Mouse (Mus musculus) T-cell, adult 2 months (primary cell): ENCODE data around the gene 2610528J11Rik.
"Not testable (repeated sequence)": the region's sequence is repeated elsewhere in the genome, so short reads cannot be mapped to it uniquely, and the experiment has no call there.

Experiments
- DNase-seq: peaks from one replicate; pipeline ENCODE4 v3.0.0; 2022; ENCODE audit warnings: low spot score

The 2610528J11Rik gene

DNA sequence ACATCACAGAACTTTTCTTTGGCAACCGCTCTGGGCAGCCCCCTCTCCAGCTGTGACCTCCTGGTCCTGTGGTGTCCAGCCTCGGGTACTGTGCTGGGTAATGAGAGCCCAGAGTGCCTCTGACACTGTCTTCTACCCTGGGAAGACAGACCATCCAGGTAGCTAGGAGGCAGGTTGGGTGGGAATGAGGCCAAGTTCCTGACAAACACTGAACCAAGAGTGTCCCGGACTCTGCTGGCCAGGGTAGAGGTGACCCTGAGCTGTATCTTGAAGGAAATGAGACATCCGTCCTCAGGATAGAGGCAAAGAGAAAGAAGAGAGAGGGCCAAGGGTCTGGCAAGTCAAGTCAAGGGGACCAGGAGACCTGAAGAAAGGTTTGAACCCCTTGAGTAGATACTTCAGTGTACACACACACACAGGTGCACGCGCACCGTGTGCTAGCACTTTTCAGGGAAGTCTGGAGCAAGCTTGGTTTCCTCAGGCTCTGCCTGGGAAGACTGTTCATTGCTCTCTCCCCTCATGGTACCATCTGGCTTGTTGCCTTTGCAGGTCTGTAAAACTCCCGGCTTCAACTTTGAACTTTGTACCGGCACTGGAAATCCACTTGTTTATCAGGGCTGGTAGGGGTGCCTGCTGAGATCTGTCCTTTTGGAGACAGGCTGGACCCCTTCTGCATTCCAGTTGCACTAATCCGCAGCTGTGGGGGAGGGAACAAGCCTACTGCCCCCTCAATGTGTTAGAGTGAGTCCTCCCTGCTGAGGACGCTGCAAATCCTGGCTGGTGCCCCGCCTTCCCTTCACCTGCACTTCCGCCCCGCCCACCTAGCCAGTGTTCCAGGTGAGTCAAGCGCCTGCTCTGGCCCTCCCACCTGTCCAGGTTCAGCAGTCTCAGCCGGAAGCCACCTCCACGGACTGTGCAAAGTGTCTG, at the start of gene 2610528J11Rik:
TSS of gene 2610528J11Rik (plus strand) at position 592 of the 927 bp plus-strand sequence.
- DNase-seq: no peak

DNA sequence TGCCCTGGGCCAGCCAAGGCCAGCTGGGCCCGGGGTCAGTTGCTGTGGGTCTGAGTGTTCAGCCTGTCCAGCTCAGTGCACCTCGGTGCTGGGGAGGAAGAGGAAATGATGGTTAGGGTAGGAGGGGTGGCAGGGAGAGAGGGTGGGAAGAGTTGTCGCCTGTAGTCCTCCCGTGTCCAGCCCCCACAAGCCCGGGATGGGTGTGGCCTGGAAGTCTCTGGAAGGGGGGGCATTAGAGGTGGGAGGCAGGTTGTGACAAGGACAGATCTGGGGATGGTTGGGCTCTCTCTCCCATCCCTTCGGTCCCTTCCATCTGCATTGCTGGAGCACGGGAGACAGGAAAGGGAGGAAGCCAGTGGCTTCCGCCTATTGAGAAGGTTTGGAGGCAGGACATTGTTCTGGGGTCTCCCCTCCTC, 37.1 kb upstream of the 2610528J11Rik start, which contains the start of gene Tie1:
TSS of gene Tie1 (minus strand) at position 345 of the 416 bp plus-strand sequence.
- no peak for DNase-seq

- no peak for DNase-seq
Measured at GRCm38 (mm10) chr4:118490461-118490860, 36.3 kb upstream of the 2610528J11Rik start.

DNA sequence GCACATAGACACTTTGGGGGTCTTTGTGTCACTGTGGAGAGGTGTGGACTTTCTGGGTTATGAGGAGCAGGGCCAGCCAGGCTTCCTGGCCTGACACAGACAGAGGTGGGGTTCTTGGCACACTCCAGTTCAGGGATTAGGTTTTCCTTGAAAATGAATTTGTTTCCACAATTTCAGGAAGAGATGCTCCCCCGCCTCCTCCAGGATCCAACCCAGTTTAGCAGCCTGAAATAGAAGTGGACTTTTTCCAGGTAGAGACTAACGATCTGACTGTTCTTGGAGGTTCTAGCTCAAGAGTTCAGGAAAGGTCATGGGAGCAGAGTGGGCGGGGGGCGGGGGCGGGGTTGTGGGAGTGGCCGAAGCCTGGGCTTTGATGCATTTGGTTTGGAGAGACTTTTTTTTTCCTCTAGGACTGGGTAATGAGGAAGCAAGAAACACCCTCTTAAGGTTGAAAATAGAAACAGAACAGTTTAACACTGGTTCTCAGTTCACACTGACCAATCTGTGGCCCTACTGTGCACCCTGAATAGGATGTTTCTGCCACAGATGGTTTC, 26.6 kb upstream of the 2610528J11Rik start:
- DNase-seq: no peak

GRCm38 (mm10) chr4:118500792-118501191, 26.0 kb upstream of the 2610528J11Rik start:
- DNase-seq: no peak

DNA sequence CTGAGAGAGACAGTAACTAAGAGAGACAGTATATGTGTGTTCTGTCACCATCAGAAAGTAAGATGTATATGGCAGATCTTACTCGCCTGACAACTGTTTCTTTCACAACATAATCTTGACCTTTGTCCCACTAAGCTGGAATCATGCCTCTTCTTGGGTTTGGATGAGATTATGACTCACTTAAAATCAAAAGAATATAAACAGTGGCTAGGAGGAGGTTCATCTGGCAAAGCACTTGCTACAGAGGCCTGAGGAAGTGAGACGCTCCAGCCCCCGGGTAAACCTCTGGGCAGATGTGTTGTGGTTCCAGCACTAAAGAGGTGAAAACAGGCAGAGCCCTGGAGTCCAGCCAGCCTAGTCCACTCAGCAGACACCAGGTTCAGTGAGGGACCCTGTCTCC, 21.2 kb upstream of the 2610528J11Rik start:
- no peak for DNase-seq

DNA sequence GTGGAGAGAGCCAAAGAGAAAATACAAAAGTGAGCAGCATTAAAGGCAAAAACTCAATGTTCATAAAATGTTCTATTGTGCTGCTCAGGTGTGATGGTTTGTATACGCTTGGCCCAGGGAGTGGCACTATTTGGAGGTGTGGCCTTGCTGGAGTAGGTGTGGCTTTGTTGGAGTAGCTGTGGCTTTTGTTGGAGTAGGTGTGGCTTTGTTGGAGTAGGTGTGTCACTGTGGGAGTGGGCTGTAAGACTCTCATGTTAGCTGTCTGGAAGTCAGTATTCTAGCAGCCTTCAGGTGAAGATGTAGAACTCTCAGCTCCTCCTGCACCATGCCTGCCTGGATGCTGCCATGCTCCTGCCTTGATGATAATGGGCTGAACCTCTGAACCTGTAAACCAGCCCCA, 19.6 kb upstream of the 2610528J11Rik start:
- DNase-seq: not testable (repeated sequence)

- no peak for DNase-seq
Measured at GRCm38 (mm10) chr4:118509050-118509449, 17.7 kb upstream of the 2610528J11Rik start.

- DNase-seq: no peak
Measured at GRCm38 (mm10) chr4:118516699-118517496, 9.9 kb upstream of the 2610528J11Rik start.

DNA sequence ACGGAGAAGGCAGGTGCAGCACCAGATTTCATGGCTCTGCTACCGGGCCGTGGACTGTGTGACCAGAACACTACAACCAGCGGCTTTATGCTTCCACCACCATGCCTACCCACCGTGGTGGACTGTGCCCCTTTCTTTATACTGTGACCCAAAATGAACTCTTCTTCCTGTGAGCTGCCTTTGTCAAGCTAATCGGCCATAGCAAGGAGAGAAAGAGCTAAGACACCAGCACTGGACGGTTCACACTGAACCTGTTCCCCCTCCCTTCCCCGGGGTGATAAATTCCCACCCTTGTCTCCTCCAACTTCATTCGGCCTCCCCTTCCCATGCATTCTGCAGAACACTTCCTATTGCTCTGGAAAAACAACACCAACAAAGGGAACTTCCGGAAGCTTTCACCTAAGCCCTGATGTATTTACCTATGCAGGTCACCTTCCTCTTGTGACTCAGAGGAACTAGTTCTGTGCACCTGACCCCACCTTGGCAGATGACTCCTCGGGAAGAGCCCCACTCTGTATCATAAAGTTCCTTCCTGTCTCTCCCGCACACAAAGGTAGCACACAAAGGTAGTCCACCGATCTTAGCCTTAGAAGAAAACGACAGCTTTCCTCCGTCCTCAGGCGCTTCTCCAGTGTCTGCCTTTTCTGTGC, 9.2 kb upstream of the 2610528J11Rik start:
- DNase-seq: no peak

DNA sequence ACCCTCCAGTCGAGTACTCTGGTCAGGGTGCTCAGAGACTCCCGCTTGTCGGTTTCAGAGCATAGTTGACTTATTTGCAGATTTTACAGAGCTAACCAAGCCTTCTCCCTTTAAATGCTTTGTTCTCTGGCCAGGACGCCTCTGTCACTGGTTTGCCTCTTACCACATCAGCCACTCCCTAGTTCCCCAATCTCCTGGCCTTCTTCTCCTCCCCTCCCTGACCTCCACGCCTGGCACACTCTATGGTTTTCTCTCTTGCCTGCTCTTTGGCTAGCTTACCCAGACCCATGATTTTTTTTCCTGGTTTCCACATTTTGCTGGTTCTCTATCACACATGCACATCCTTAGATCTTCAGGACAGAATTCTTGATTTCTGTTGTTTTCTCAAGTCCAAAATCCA, 8.6 kb upstream of the 2610528J11Rik start:
- no peak for DNase-seq

GRCm38 (mm10) chr4:118522248-118522647, 4.6 kb upstream of the 2610528J11Rik start:
- no peak for DNase-seq

- DNase-seq: no peak
Measured at GRCm38 (mm10) chr4:118523976-118524375, 2.8 kb upstream of the 2610528J11Rik start.

- no peak for DNase-seq
Measured at GRCm38 (mm10) chr4:118525779-118526178, 1.0 kb upstream of the 2610528J11Rik start.

DNA sequence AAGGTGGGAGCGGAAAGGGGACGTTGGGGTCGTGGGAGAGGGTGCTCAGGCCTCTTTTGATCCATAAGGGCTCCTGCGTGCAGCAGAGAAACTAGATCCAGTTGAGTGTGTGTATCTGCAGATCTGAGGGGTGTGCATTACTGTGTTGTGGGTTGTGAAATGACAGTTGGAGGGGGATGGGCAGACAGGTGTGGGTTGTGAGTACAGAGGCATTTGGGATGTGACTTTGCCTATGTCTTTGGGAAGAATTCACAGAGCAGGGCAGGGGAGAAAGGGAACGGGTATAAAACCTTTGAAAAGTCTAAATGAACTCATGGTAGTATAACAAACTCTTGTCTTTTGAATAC, 509 bp downstream of the 2610528J11Rik start:
- no peak for DNase-seq

- DNase-seq: no peak
Measured at GRCm38 (mm10) chr4:118527720-118528119, 921 bp downstream of the 2610528J11Rik start.

DNA sequence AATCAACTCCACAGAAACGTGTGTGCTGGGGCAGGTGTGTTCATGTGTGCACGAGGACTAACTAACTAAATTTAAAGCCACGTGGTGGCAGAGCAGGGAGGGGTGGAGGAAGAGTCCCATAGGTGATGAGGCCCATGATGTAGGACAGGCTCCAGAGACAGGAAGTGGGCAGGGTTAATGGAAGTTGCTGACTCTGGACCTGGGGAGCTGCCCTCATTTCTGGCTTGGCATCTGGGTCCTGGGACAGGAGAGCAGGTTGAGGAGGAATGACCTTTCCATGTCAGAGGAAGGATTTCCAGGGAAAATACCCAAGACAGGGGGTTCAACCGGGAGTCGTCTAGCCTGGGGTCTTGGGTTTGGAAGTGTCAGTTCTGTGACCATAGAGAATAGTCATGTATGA, 5.9 kb downstream of the 2610528J11Rik start:
- DNase-seq: no peak

GRCm38 (mm10) chr4:118533156-118533555, 6.4 kb downstream of the 2610528J11Rik start:
- DNase-seq: no peak

DNA sequence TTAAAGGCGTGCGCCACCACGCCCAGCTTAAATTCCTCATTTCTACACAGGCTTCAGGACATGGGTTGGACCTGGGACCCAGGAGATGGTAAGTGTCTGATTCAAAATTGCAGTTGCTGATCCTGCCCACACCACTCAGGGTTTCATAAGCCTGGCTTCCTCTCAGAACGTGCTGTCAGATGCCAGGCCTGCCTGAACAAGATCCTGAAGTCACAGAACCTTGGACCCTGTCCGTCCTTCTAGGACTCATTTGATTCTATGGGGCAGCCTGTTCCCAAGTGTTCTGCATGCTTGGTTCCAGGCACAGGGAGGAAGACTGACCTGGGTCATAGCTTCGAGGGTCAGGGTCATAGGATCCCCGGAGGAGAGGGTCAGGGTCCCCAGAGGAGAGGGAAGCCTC, 6.8 kb downstream of the 2610528J11Rik start:
- no peak for DNase-seq

- DNase-seq: no peak
Measured at GRCm38 (mm10) chr4:118535610-118536009, 8.8 kb downstream of the 2610528J11Rik start.

- DNase-seq: no peak
Measured at GRCm38 (mm10) chr4:118537801-118538200, 11.0 kb downstream of the 2610528J11Rik start.

DNA sequence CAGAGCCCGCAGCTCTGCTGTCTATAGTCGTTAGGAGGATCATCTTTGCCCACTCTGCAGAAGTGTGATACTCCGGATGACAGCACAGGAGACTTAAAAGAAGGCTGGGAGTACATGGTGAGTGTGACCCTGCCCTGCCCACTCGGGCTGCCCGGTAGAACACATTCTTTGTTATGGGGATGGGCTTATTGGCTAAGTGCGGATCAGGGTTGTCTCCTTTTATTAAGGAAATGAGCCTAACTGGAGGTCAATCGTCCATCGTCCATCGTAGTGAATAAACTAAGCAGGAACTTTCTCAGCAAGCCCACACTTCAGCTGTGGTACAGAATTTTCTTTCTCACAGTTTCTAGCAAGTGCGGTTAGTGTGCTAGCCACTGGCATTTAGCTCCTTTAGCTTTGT, 13.1 kb downstream of the 2610528J11Rik start:
- DNase-seq: no peak
